Mouse (Mus musculus) embryonic facial prominence, embryonic 15.5 days (tissue): ENCODE results near the gene Glg1. TPM values are rescaled to one million over a fixed set of nuclear protein-coding genes. Genes with fewer than 3 reads are reported as not detected.
"Not testable (repeated sequence)": the region's sequence is repeated elsewhere in the genome, so short reads cannot be mapped to it uniquely, and the experiment has no call there.

Source experiments
- ATAC-seq: fragments of 200-750 bp; cut with Nextera tagmentation; 2 replicates; pipeline ENCODE4 v1.8.0; 2017; ENCODE audit warnings: low read depth, moderate TSS enrichment; ENCODE audit not compliant: insufficient number of reproducible peaks, low FRiP score, low TSS enrichment
- H3K27ac ChIP-seq: fragments of 300-500 bp; sonication (generic); replicated peaks from 2 replicates; pipeline ENCODE4 v1.5.1; 2015; ENCODE audit warnings: mild to moderate bottlenecking, inconsistent platforms
- H3K27me3 ChIP-seq: fragments of 300-500 bp; sonication (generic); 2 replicates; pipeline ENCODE4 v1.6.1; 2015; ENCODE audit warnings: inconsistent platforms
- H3K36me3 ChIP-seq: fragments of 300-500 bp; sonication (generic); 2 replicates; pipeline ENCODE4 v1.6.1; 2015; ENCODE audit warnings: mild to moderate bottlenecking, inconsistent platforms
- H3K4me1 ChIP-seq: fragments of 300-500 bp; sonication (generic); 2 replicates; pipeline ENCODE4 v1.6.1; 2015; ENCODE audit warnings: inconsistent platforms
- H3K4me2 ChIP-seq: fragments of 300-500 bp; sonication (generic); replicated peaks from 2 replicates; pipeline ENCODE4 v1.6.1; 2015; ENCODE audit warnings: mild to moderate bottlenecking, inconsistent platforms
- H3K4me3 ChIP-seq: fragments of 300-500 bp; sonication (generic); replicated peaks from 2 replicates; pipeline ENCODE4 v1.5.1; 2015; ENCODE audit warnings: mild to moderate bottlenecking, inconsistent platforms
- H3K9ac ChIP-seq: fragments of 300-500 bp; sonication (generic); 2 replicates; pipeline ENCODE4 v1.6.1; 2015; ENCODE audit warnings: inconsistent platforms
- H3K9me3 ChIP-seq: fragments of 300-500 bp; sonication (generic); replicated peaks from 2 replicates; pipeline ENCODE4 v1.6.1; 2016; ENCODE audit warnings: inconsistent platforms
- WGBS: fragments of 180-500 bp; shearing (Covaris S2); methylation state at CpG from one replicate; pipeline ENCODE4 v1.1.7; 2015; 5-methylcytosine and 5-hydroxymethylcytosine counted together
- polyA plus RNA-seq: library from polyadenylated mRNA; unstranded; fragments of >200 nt; fragmentation: Nextera tagmentation; extraction: Ambion mirVana; gene quantifications from 2 replicates; pipeline ENCODE4 v1.2.1, GENCODE M21; 2015

The Glg1 gene
- polyA plus RNA-seq, 1 experiment from 2014 or later: 80.6 TPM

DNA sequence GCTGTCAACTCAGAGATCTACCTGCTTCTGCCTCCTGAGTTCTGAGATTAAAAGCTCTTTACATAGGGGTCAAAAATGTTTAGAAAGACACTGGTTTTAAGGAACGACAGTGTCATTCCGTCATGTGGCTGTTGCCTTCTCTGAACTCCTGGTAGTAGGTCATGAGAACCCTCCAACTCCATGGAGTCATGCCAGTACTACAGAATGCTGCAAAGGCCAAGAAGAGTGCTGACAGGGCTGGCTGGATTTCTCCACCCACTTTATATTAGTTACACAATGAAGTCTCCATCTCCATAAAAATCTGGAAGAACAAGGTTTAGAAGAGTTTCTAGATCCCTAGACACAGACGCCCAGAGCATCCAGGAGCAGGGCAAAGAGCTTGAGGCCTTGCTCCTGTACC lies 61.0 kb downstream of the Glg1 start:
- no peaks in the 10 kb centered on the region for H3K4me1 ChIP-seq
- no peak for ATAC-seq
- 90% methylated on average over 3 of the region's 3 CpGs for WGBS
- no peak overlapping the region for H3K9ac ChIP-seq
- H3K36me3 ChIP-seq: peaks cover 42% of the 10 kb centered on the region
- H3K9me3 ChIP-seq: no peaks in the 10 kb centered on the region
- H3K27ac ChIP-seq: no peak overlapping the region
- H3K4me3 ChIP-seq: no peak overlapping the region
- H3K27me3 ChIP-seq: no peaks in the 10 kb centered on the region
- H3K4me2 ChIP-seq: no peak overlapping the region

DNA sequence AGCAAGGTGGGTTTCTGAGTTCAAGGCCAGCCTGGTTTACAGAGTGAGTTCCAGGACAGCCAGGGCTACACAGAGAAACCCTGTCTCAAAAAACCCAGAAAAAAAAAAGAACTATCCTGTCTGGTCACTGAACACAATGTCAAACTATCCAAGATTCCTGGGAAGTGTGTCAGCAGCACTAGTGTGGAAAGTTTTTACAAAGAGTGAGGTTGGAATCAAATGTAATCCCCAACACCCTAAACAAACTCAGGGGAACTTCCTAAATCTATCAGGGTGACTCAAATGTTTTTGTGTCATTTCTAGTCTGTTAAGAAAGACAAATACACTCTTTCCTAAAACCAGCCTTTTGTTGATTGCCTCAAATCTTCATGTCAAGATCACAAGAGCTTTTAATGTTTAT lies 62.8 kb downstream of the Glg1 start:
- no peak overlapping the region for H3K9ac ChIP-seq

DNA sequence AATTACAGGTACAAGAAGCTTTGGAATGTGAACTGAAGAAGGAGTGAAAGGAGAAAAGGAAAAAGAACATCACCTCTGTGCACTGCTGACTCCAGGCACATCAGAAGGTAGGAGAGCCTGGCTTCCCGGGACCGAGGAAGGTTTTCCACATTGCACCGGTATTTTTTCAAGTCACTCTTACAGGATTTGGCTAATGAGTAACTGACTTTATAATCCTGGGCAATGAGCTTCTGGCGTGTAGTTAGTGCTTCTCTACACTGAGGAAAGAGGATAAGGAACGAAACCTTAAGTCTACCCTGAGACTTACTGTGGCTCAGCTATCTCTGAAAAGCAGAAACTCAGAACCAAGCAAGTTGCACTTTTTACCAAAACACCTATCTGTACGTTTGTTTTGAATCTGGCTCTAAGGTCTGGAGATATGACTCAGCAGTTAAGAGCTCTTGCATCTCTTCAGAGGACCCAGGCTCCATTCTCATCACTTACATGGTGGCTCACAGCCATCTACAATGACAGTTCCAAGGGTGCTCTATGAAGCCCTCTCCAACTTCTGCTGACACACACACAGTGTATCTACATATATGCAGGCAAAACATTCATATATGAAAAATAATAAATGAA lies 70.3 kb downstream of the Glg1 start:
- no peak overlapping the region for H3K4me3 ChIP-seq
- 89% methylated on average over 6 of the region's 6 CpGs for WGBS
- H3K27ac ChIP-seq: no peak overlapping the region
- H3K4me1 ChIP-seq: no peaks in the 10 kb centered on the region
- no peak overlapping the region for H3K4me2 ChIP-seq
- no peaks in the 10 kb centered on the region for H3K9me3 ChIP-seq
- H3K27me3 ChIP-seq: no peaks in the 10 kb centered on the region
- H3K36me3 ChIP-seq: peaks cover 47% of the 10 kb centered on the region
- ATAC-seq: no peak
- H3K9ac ChIP-seq: no peak overlapping the region

More for the DNA sequence above, 62.8 kb downstream of the Glg1 start:
- H3K4me3 ChIP-seq: no peak overlapping the region
- peaks cover 53% of the 10 kb centered on the region for H3K36me3 ChIP-seq
- no peaks in the 10 kb centered on the region for H3K27me3 ChIP-seq
- H3K27ac ChIP-seq: no peak overlapping the region
- H3K4me1 ChIP-seq: no peaks in the 10 kb centered on the region
- H3K4me2 ChIP-seq: no peak overlapping the region
- no peaks in the 10 kb centered on the region for H3K9me3 ChIP-seq
- ATAC-seq: no peak

DNA sequence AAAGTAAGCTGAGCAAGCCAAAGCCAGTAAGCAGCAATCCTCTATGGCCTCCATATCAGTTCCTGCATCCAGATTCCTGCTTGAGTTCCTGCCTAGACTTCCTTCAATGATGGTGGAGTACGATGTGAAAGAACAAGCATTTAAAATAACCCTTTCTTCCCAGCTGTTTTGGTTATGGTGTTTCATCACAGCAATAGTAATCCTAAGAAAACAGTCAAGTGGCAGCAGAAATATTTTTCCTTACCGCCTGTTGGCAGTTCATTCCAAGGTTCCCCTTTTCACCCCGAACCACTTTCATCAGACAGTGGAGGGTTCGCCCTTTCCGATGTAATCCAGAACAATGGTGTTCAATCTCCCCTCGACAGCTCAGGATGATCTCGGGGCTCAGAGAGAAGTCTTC lies 71.5 kb downstream of the Glg1 start:
- no peak overlapping the region for H3K4me2 ChIP-seq
- no peak overlapping the region for H3K9ac ChIP-seq
- H3K4me3 ChIP-seq: no peak overlapping the region
- no peak overlapping the region for H3K27ac ChIP-seq
- no peak for ATAC-seq
- peaks cover 50% of the 10 kb centered on the region for H3K36me3 ChIP-seq
- H3K9me3 ChIP-seq: no peaks in the 10 kb centered on the region
- no peaks in the 10 kb centered on the region for H3K4me1 ChIP-seq
- no peaks in the 10 kb centered on the region for H3K27me3 ChIP-seq
- 91% methylated on average over 7 of the region's 7 CpGs for WGBS

DNA sequence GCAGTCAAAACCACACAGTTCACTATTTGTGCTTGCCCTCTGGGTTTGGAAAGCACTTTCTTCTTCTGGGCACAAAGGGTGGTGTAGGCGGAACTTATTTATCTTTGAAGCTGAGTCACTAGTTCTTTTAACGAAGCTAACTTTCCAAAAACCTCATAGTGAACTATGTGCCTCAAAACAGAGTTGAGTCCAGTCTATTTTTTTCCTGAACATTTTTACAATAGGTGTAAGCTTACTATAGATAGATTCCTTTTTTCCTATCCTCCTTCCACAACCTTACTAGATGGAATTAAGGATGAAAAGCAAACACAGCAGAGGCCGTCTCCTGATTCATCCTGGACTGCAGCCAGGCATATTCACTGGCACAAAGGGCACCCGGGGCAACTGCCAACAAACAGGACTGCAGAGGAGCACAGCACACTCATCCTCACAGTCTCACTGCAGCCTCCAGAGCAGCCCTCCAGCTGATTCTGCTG lies 73.5 kb downstream of the Glg1 start:
- peaks cover 55% of the 10 kb centered on the region for H3K36me3 ChIP-seq
- ATAC-seq: no peak
- no peaks in the 10 kb centered on the region for H3K27me3 ChIP-seq
- H3K4me2 ChIP-seq: no peak overlapping the region
- H3K4me3 ChIP-seq: no peak overlapping the region
- no peak overlapping the region for H3K9ac ChIP-seq
- H3K9me3 ChIP-seq: no peaks in the 10 kb centered on the region
- 69% methylated on average over 4 of the region's 4 CpGs for WGBS
- no peaks in the 10 kb centered on the region for H3K4me1 ChIP-seq
- no peak overlapping the region for H3K27ac ChIP-seq

DNA sequence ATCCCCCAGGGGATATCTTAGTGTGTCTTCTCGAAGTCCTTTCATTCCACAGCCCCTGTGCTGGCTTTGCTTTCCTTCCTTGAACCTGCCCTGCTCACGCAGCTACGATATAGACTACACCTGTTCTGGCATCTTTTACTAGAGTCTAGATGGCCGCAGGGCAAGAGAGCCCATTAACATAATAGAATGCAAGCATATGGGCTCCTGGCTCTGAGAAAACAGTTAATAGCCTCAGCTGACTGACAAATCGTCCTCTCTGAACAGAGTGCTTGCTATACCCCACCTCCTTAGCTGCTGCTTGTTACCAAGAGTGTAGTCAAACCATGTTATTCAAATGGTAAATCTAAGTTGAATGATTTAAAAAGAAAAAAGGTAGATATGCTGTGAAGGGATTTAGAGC lies 87.4 kb downstream of the Glg1 start:
- H3K36me3 ChIP-seq: peaks cover 87% of the 10 kb centered on the region
- no peaks in the 10 kb centered on the region for H3K27me3 ChIP-seq
- no peaks in the 10 kb centered on the region for H3K4me1 ChIP-seq
- WGBS: 74% methylated on average over 5 of the region's 5 CpGs
- H3K9ac ChIP-seq: no peak overlapping the region
- ATAC-seq: no peak
- no peaks in the 10 kb centered on the region for H3K9me3 ChIP-seq
- no peak overlapping the region for H3K4me3 ChIP-seq
- no peak overlapping the region for H3K4me2 ChIP-seq
- H3K27ac ChIP-seq: no peak overlapping the region

DNA sequence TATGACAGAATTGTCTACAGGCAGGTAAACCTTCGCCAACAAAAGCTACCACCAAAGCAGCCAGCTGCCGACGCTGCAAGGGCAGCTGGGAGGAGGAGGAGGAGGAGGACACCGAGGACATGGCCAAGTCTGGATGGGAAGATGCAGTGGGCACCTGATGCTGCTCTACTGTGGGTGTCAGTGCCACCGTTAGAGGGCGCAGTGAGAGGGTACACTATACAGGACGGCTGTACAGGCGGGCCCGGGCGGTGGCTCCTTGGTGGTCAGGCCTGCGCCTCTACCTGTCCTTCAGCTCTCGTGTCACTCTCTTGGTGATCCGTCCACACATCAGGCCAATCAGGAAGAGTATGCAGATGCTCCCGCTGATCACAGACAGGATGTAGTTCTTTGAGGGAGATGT lies 101.4 kb downstream of the Glg1 start:
- Histone ChIP-seq H3K9ac (no peak overlapping the region), H3K4me3 (no peak overlapping the region), H3K4me2 (no peak overlapping the region), H3K9me3 (no peaks in the 10 kb centered on the region), H3K36me3 (peaks cover 93% of the 10 kb centered on the region), H3K27me3 (no peaks in the 10 kb centered on the region), H3K27ac (no peak overlapping the region), H3K4me1 (no peaks in the 10 kb centered on the region)
- no peak for ATAC-seq
- WGBS: 35% methylated on average over 14 of the region's 14 CpGs

DNA sequence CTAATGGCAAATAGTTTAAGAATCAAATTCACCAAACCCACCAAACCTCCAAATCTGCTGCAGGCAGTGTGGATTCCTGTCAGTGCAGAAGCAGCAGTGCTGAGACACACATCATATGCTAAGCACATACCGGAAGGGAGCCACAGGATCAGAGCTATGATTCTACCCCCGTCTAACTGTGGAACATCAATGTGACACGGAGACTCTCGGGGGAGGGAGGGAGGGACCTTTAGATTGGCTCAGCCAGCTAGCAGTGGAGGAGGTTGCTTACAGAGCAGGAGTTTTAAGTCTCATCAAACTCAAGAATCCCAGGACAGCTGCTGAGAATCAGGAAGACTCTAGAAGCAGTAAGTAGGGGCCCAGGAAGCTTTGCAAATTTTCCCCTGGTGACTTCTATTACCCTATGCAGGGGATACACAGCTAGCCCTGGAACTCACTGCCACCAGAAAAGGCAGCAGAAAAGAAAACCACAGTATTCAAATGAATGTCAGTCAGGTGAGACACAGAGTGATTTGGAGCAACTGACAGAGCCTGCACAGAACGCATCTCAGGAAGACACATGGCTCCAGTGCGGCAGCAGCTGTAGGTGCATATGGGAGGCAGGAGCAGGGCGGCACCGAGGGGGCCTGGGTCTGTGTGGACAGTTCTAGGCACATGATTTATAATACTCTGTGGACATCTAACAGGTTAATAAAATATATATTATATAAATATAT lies 103.1 kb downstream of the Glg1 start:
- no peaks in the 10 kb centered on the region for H3K9me3 ChIP-seq
- no peak for ATAC-seq
- H3K9ac ChIP-seq: no peak overlapping the region
- H3K4me1 ChIP-seq: no peaks in the 10 kb centered on the region
- H3K27ac ChIP-seq: no peak overlapping the region
- peaks cover 83% of the 10 kb centered on the region for H3K36me3 ChIP-seq
- WGBS: 78% methylated on average over 8 of the region's 8 CpGs
- no peaks in the 10 kb centered on the region for H3K27me3 ChIP-seq
- no peak overlapping the region for H3K4me3 ChIP-seq
- no peak overlapping the region for H3K4me2 ChIP-seq

DNA sequence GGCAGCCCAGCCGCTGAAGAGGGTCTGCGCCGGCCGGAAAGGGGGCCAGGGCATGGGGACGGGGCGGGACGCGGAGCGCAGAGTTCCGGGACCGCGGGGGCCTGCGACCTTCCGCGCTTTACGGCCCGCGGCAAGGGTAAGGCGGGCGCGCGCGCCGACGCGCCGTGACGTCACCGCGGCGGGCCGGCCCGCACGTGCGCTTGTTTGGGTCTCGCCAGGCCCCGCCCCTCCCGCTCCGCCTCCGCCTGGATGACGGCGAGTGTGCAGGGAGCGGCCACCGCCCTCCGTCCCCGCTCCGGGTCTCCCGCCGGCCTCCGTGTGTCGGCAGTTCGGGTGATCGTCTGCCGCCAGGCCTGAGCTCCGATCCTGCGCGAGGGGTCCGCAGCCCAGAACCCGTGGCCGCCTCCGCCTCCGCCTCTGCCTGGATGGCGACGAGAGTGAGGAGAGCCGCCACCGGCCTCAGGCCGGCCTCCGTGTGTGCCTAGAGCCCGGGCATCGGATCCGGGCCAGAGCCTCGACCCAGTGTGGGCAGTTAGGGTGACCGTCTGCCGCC lies 113.5 kb downstream of the Glg1 start:
- Histone ChIP-seq H3K4me2 (peak overlapping the region; percentile 81), H3K9ac (peak overlapping the region; percentile 73), H3K4me3 (peak overlapping the region; percentile 72), H3K27ac (0 out of 2 replicates have a peak overlapping the region, but pooled peaks have one; percentile 12), H3K4me1 (peaks cover 14% of the 10 kb centered on the region)
- under 1% methylated on average over 66 of the region's 74 CpGs for WGBS
- ATAC-seq: peak; percentile 94
- not testable (repeated sequence) for H3K36me3 ChIP-seq, H3K27me3 ChIP-seq, H3K9me3 ChIP-seq

DNA sequence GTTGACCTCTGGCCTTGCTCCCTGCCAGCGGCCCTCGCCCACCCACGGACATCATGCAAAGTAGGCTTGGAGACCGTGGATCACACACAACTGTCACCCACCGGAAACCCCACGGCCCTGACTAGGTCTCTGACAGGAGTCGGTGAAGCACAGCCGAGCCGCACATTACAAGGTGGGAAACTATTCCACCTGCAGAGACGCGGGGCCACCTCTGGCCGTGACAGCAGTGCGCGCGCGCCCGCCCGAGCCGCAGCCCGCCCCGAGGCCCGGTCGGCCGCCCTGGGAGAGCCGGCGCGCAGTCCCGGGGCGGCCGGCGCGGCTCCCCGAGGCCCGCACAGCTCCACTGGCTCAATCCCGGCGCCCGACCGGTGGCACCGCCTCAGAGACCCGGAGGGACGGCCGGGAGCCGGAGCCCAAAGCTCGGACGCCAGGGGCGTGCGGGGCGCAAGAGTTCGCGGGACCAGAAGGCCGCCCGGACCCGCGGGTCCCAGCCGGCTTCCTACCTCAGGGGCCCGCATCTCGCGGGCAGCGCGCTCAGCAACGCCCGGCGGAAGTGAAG lies 114.0 kb downstream of the Glg1 start:
- not testable (repeated sequence) for H3K36me3 ChIP-seq, H3K9me3 ChIP-seq, H3K27ac ChIP-seq, H3K27me3 ChIP-seq
- H3K9ac ChIP-seq: peak overlapping the region; percentile 42
- H3K4me3 ChIP-seq: peak overlapping the region; percentile 72
- peak overlapping the region; percentile 81 for H3K4me2 ChIP-seq
- WGBS: under 1% methylated on average over 51 of the region's 63 CpGs
- ATAC-seq: peak; percentile 59
- H3K4me1 ChIP-seq: peaks cover 14% of the 10 kb centered on the region

DNA sequence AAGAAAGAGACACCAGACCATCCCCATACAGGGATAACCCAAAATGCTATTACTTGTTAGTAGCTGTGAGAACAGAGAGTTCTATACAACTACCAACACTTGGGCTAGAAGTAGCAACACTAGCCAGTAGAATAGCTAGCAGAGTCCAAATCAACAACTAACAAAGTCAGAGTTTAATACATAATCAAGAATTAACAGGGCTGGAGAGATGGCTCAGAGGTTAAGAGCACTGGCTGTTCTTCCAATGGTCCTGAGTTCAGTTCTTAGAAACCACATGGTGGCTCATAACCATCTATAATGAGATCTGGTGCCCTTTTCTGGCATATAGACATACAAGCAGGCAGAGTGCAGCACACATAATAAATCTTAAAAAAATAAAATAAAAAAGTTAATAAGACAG lies 116.5 kb downstream of the Glg1 start:
- ATAC-seq: no peak
- H3K9ac ChIP-seq: no peak overlapping the region

More for the DNA sequence above, 116.5 kb downstream of the Glg1 start:
- no peak overlapping the region for H3K27ac ChIP-seq
- H3K9me3 ChIP-seq: no peaks in the 10 kb centered on the region
- no peak overlapping the region for H3K4me2 ChIP-seq
- H3K4me3 ChIP-seq: no peak overlapping the region
- H3K27me3 ChIP-seq: no peaks in the 10 kb centered on the region
- peaks cover 14% of the 10 kb centered on the region for H3K4me1 ChIP-seq
- H3K36me3 ChIP-seq: peaks cover 11% of the 10 kb centered on the region; the same call in 1 of the 2 replicates
